Mouse (Mus musculus) thymus, adult 2 months (tissue): ENCODE measurements at regions not wholly inside any gene's neighbourhood (a gene's known extent, or its start where the extent isn't known, plus 50 kb on each side); places are given as distances from the start of the nearest gene placed in this dataset.

Experiments used
- DNase-seq: peaks from one replicate; pipeline ENCODE4 v3.0.0; 2021
- H3K27ac ChIP-seq: fragments of 200-500 bp; 2 replicates; pipeline ENCODE4 v1.5.1; 2012; ENCODE audit warnings: low read length, control low read depth; ENCODE audit not compliant: control insufficient read depth, insufficient read depth
- H3K27me3 ChIP-seq: fragments of 200-500 bp; 2 replicates; pipeline ENCODE4 v1.6.1; 2012; ENCODE audit warnings: mild to moderate bottlenecking, low read length, moderate library complexity, mixed read lengths; ENCODE audit not compliant: control insufficient read depth, insufficient read depth
- H3K36me3 ChIP-seq: fragments of 200-500 bp; 2 replicates; pipeline ENCODE4 v1.6.1; 2012; ENCODE audit warnings: mild to moderate bottlenecking, low read length, moderate library complexity; ENCODE audit not compliant: control insufficient read depth, insufficient read depth
- H3K4me1 ChIP-seq: fragments of 200-500 bp; replicated peaks from 2 replicates; pipeline ENCODE4 v1.6.1; 2012; ENCODE audit warnings: low read length; ENCODE audit not compliant: control insufficient read depth, insufficient read depth
- H3K4me3 ChIP-seq: fragments of 200-500 bp; 2 replicates; pipeline ENCODE4 v1.5.1; 2012; ENCODE audit warnings: mild to moderate bottlenecking, low read length, control low read depth, moderate library complexity; ENCODE audit not compliant: control insufficient read depth, insufficient read depth
- CTCF ChIP-seq: fragments of 200-500 bp; IDR thresholded peaks from 2 replicates; pipeline ENCODE4 v1.5.1; 2012; ENCODE audit warnings: mild to moderate bottlenecking, control low read depth, low read length, moderate library complexity, borderline replicate concordance; ENCODE audit not compliant: control insufficient read depth, poor library complexity, insufficient read depth; ENCODE audit errors: extremely low read depth
- POLR2A ChIP-seq: fragments of 200-500 bp; IDR thresholded peaks from 2 replicates; pipeline ENCODE4 v1.6.1; 2012; ENCODE audit warnings: mild to moderate bottlenecking, low read length, control low read depth, moderate library complexity; ENCODE audit not compliant: control insufficient read depth, poor library complexity, insufficient read depth; ENCODE audit errors: extremely low read depth
- WGBS: fragments of 180-500 bp; shearing (Covaris S2); methylation state at CpG from one replicate; pipeline ENCODE4 v1.1.7; 2018; 5-methylcytosine and 5-hydroxymethylcytosine counted together

DNA sequence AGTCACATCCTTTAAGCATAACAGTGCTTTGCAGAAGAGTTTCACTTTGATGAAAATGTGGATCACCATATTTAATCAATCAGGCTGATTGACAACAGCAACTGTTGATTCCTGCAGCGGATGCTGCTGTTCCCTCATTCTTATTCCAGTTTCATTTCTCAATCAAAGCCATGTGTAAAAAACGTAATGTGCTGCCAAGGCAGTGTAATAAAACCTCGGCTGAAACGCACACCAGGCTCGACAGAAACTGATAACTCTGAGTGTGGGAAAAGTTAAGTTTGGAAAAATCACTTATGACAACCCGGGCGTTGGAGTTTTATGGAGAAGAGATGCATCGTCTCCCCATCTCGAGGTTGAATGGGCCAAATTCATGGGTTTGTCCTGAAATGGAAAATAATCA is 78.2 kb downstream of the Insig2 start:
- H3K4me3 ChIP-seq, result no peak overlapping the region
- no peaks in the 10 kb centered on the region for H3K4me1 ChIP-seq
- no peaks in the 10 kb centered on the region for H3K27me3 ChIP-seq
- no peak for DNase-seq
- no peaks in the 10 kb centered on the region for H3K36me3 ChIP-seq
- H3K27ac ChIP-seq, result no peak overlapping the region
- TF ChIP-seq CTCF (no peak), POLR2A (no peak)
- WGBS, result 88% methylated on average over 9 of the region's 9 CpGs
